Mouse (Mus musculus): ENCODE measurements around the gene Slc31a2. TPM values are rescaled to one million over a fixed set of nuclear protein-coding genes. Genes with fewer than 3 reads are reported as not detected.

Gene Slc31a2
- polyA plus RNA-seq, 1 experiment from 2014 or later = 19.7 TPM

DNA sequence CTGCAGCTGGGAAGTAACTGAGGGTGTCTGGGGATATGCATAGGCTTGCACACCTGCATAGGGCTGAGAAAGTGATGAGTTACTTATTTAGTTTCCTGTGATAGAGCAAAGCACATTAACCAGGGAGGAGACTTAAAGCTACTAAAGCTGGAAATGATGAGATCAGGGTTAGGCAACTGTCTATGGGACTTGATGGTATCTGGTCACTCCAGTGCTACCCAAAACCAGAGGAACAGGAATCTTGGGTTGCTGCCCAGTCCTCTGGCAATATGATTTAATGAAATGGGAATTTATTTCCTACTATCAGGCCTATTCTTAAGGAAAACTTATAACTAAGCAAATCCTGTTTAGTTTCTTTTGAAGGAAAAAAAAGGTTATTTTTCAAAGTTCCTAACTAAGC is 63.7 kb downstream of the Slc31a2 start:
- H3K36me3 ChIP-seq = peaks cover 89% of the 10 kb centered on the region
- H3K27me3 ChIP-seq (replicated peaks) = no peaks in the 10 kb centered on the region
- H3K9me3 ChIP-seq = no peaks in the 10 kb centered on the region
- no peak overlapping the region for H3K4me3 ChIP-seq
- ATAC-seq (ENCODE audit: extremely low read depth, insufficient number of reproducible peaks, low FRiP score, low TSS enrichment) = no peak
- peaks cover 14% of the 10 kb centered on the region for H3K4me1 ChIP-seq
- H3K4me2 ChIP-seq = no peak overlapping the region
- no peak overlapping the region for H3K27ac ChIP-seq (replicated peaks)
- H3K9ac ChIP-seq = no peak overlapping the region

DNA sequence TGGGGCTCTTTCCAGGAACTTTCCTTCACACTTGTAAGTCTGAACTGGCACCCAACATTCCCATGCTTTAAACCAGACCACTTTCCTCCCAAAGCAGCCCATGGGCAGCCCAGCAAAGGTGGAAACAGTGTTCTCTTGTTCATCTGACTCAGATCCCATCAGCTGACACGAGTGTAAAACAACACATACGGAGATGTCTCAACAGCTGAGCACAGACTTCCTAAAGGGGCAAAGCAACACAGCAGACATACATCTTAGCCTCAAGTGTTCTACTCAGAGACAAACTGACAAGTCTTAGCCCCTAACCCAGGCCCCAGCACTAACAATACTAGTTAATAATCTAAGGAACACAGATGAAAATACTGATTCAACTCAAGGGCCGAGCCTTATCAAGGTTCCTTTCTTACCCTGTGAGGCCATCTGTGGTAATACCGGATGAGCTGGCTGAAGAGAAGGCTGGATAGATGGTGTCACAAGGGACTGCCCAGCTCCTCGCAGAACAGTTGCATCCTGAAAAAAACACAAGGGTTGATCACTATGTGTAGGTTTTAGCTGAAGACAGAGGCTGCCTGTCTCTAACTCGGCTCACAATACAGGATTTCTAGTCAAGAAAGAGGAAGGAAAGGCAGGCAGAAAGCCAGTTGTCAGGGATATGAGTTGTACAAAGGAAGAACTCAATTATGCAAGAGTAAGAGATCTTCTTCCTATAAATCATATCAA is 66.7 kb downstream of the Slc31a2 start:
- no peaks in the 10 kb centered on the region for H3K9me3 ChIP-seq
- WGBS = 55% methylated on average over 6 of the region's 6 CpGs
- no peak overlapping the region for H3K9ac ChIP-seq
- H3K27me3 ChIP-seq (replicated peaks) = no peaks in the 10 kb centered on the region
- no peak overlapping the region for H3K27ac ChIP-seq (replicated peaks)
- peaks cover 87% of the 10 kb centered on the region for H3K36me3 ChIP-seq
- H3K4me3 ChIP-seq = no peak overlapping the region
- no peak for ATAC-seq (ENCODE audit: extremely low read depth, insufficient number of reproducible peaks, low FRiP score, low TSS enrichment)
- no peak overlapping the region for H3K4me2 ChIP-seq
- H3K4me1 ChIP-seq = peaks cover 14% of the 10 kb centered on the region

DNA sequence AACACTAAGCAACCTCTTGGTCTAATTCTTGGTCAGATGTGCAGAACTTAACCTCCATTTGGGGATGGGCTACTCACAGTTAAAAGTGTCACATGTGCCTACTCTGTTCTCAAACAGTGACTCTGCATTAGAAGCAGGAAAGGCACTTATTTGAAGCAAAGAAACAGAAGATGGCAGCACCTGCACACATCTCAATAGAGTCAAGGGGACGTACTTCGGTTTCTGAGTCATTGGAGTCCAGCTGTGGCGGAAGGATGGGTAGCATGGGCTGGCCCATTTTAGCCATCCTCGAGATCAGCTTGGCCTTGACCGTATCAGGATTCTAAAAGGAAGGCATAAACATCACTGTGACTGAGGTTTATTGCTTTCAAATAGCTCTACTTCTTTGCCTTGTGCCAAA is 69.6 kb downstream of the Slc31a2 start:
- WGBS = 75% methylated on average over 5 of the region's 5 CpGs
- H3K4me3 ChIP-seq = no peak overlapping the region
- H3K27me3 ChIP-seq (replicated peaks) = no peaks in the 10 kb centered on the region
- H3K9me3 ChIP-seq = no peaks in the 10 kb centered on the region
- H3K36me3 ChIP-seq = peaks cover 86% of the 10 kb centered on the region
- peaks cover 7% of the 10 kb centered on the region; the same call in 1 of the 2 replicates for H3K4me1 ChIP-seq
- no peak for ATAC-seq (ENCODE audit: extremely low read depth, insufficient number of reproducible peaks, low FRiP score, low TSS enrichment)
- no peak overlapping the region for H3K4me2 ChIP-seq
- no peak overlapping the region for H3K9ac ChIP-seq
- no peak overlapping the region for H3K27ac ChIP-seq (replicated peaks)

DNA sequence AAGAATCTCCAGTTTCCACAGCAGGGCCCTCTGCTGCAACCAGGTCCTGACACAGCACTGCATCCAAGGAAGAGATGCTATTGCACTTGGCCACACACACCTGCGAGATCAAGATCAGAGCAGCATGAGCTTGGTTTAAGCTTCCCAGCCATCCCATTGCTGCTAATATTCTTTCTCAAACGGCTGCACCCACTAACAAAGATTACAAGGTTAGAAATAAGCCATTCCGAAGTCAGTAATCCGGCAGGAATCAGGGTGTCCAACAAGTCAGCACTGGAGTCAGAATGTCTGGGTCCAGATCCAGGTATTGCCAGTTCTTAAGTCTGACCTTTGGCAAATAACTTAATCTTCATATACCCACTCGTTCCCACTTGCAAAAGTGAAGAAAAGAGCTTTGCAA is 76.2 kb downstream of the Slc31a2 start:
- no peak overlapping the region for H3K4me3 ChIP-seq
- H3K4me2 ChIP-seq = no peak overlapping the region
- no peaks in the 10 kb centered on the region for H3K27me3 ChIP-seq (replicated peaks)
- no peak overlapping the region for H3K27ac ChIP-seq (replicated peaks)
- H3K9me3 ChIP-seq = no peaks in the 10 kb centered on the region
- ATAC-seq (ENCODE audit: extremely low read depth, insufficient number of reproducible peaks, low FRiP score, low TSS enrichment) = no peak
- H3K9ac ChIP-seq = no peak overlapping the region
- H3K4me1 ChIP-seq = no peaks in the 10 kb centered on the region
- 84% methylated on average over 5 of the region's 5 CpGs for WGBS
- peaks cover 78% of the 10 kb centered on the region for H3K36me3 ChIP-seq

DNA sequence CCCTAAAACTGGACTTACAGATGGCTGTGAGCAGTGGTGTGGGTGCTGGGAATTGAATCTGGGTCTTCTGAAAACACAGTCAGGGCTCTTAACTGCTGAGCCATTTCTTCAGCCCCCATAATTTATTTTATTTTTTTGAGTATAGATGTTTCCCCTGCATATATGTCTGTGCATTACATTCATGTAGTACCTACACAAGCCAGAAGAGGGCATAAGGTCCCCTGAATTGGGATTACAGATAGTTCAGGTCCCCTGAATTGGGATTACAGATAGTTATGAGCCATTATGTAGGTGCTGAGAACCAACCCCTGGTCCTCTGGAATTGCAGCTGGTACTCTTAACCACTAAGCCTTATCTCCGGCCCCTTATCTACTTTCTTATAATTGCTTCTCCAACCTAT is 81.6 kb downstream of the Slc31a2 start:
- Histone ChIP-seq H3K9ac (no peak overlapping the region), H3K4me2 (no peak overlapping the region), H3K9me3 (peaks cover 3% of the 10 kb centered on the region; the same call in 1 of the 2 replicates), H3K27ac (replicated peaks) (no peak overlapping the region), H3K36me3 (peaks cover 56% of the 10 kb centered on the region), H3K4me1 (peaks cover 10% of the 10 kb centered on the region; the same call in 1 of the 2 replicates), H3K27me3 (replicated peaks) (no peaks in the 10 kb centered on the region), H3K4me3 (no peak overlapping the region)
- no peak for ATAC-seq (ENCODE audit: extremely low read depth, insufficient number of reproducible peaks, low FRiP score, low TSS enrichment)
- WGBS = 82% methylated on average over 1 of the region's 1 CpGs

DNA sequence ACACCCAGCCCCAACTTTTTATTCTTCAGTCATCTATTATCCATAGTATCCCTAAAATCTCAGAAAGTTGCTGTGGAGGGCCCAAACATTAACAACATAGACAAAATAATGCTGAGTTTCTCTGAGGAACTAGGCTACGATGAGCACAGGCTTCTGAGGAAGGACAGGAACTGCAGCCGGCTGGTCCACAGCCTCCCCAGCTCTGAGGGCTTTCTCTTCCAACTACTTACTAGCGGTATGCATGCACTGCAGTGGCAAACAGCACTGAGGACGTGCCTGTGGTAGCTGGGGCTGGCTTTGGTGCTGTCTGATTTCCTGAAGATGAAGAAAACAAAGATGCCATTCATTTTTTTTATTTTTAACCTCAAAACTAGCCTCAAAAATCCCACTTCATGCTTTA is 83.5 kb downstream of the Slc31a2 start:
- peaks cover 12% of the 10 kb centered on the region; the same call in 1 of the 2 replicates for H3K4me1 ChIP-seq
- ATAC-seq (ENCODE audit: extremely low read depth, insufficient number of reproducible peaks, low FRiP score, low TSS enrichment) = no peak
- no peaks in the 10 kb centered on the region for H3K27me3 ChIP-seq (replicated peaks)
- H3K36me3 ChIP-seq = peaks cover 53% of the 10 kb centered on the region
- no peak overlapping the region for H3K9ac ChIP-seq
- H3K27ac ChIP-seq (replicated peaks) = no peak overlapping the region
- no peak overlapping the region for H3K4me2 ChIP-seq
- no peak overlapping the region for H3K4me3 ChIP-seq
- WGBS = 70% methylated on average over 4 of the region's 4 CpGs
- peaks cover 3% of the 10 kb centered on the region; the same call in 1 of the 2 replicates for H3K9me3 ChIP-seq

DNA sequence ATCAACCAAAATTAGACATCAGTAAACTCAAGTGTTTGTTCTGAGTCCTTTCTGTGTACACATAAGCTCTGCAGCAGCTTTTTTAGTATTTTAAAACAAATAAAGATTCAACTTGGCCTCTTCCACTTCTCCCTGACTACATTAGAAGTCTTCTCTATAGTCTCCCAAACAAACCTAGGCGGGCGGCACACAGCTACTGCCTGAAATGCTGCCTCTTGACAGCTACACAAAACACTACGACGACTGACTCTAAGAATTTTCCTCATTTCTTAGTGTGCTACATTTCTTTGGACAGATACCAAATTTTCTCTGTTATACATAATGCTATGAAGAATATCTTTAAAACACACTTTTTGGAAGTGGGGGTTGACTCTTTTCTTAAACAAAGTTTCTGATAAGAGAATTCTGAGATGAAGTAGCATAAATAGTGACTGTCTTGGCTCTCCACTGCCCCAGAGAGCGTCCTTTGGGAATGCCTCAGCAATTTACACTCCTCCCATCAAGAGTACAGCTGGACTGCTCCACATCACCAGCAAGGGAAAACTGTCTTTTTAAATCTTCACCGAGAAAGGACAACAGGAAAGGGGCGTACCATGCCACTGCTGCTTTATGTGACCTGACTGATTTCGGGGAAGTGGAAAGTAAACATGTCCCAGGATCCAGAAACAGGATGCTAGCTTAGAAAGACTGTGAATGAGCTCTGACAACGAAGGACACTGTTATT is 85.4 kb downstream of the Slc31a2 start:
- 53% methylated on average over 9 of the region's 9 CpGs for WGBS
- H3K36me3 ChIP-seq = peaks cover 58% of the 10 kb centered on the region
- no peak for ATAC-seq (ENCODE audit: extremely low read depth, insufficient number of reproducible peaks, low FRiP score, low TSS enrichment)

More for the DNA sequence above, 85.4 kb downstream of the Slc31a2 start:
- Histone ChIP-seq H3K9ac (no peak overlapping the region), H3K4me1 (peaks cover 12% of the 10 kb centered on the region; the same call in 1 of the 2 replicates), H3K4me3 (no peak overlapping the region), H3K9me3 (peaks cover 3% of the 10 kb centered on the region; the same call in 1 of the 2 replicates), H3K27ac (replicated peaks) (peak overlapping the region; percentile 79), H3K4me2 (peak overlapping the region; percentile 22), H3K27me3 (replicated peaks) (no peaks in the 10 kb centered on the region)

Other genes with a start within 250 kb of the Slc31a2 start
- gene Mup20, start 208.4 kb upstream of the Slc31a2 start, polyA plus RNA-seq (2015; fragmentation: Nextera tagmentation; extraction: Ambion mirVana) = not detected in 2 replicates
- gene Mup3, start 175.2 kb upstream of the Slc31a2 start, polyA plus RNA-seq (2015; fragmentation: Nextera tagmentation; extraction: Ambion mirVana) = not detected in 2 replicates
- gene Mup21, start 111.7 kb upstream of the Slc31a2 start, polyA plus RNA-seq (2015; fragmentation: Nextera tagmentation; extraction: Ambion mirVana) = not detected in 2 replicates
- 6.7 and 6.9 TPM in 2 replicates for gene Zfp37, start 31.5 kb upstream of the Slc31a2 start, polyA plus RNA-seq (2015; fragmentation: Nextera tagmentation; extraction: Ambion mirVana)
- gene Fkbp15, start 98.0 kb downstream of the Slc31a2 start, polyA plus RNA-seq (2015; fragmentation: Nextera tagmentation; extraction: Ambion mirVana) = 16.7 and 17.8 TPM in 2 replicates
- 41.2 and 42.4 TPM in 2 replicates for gene Slc31a1, start 98.2 kb downstream of the Slc31a2 start, polyA plus RNA-seq (2015; fragmentation: Nextera tagmentation; extraction: Ambion mirVana)
- gene Cdc26, start 146.1 kb downstream of the Slc31a2 start, polyA plus RNA-seq (2015; fragmentation: Nextera tagmentation; extraction: Ambion mirVana) = 82.1 and 85.2 TPM in 2 replicates
- gene Prpf4, start 146.2 kb downstream of the Slc31a2 start, polyA plus RNA-seq (2015; fragmentation: Nextera tagmentation; extraction: Ambion mirVana) = 11.6 and 13.8 TPM in 2 replicates
- gene Rnf183, start 172.7 kb downstream of the Slc31a2 start, polyA plus RNA-seq (2015; fragmentation: Nextera tagmentation; extraction: Ambion mirVana) = not detected in 2 replicates
- gene Wdr31, start 208.3 kb downstream of the Slc31a2 start, polyA plus RNA-seq (2015; fragmentation: Nextera tagmentation; extraction: Ambion mirVana) = 3.3 and 3.6 TPM in 2 replicates
- gene Bspry, start 217.5 kb downstream of the Slc31a2 start, polyA plus RNA-seq (2015; fragmentation: Nextera tagmentation; extraction: Ambion mirVana) = 0.99 and 1.1 TPM in 2 replicates
- gene Hdhd3, start 240.9 kb downstream of the Slc31a2 start, polyA plus RNA-seq (2015; fragmentation: Nextera tagmentation; extraction: Ambion mirVana) = 7.7 and 9.9 TPM in 2 replicates

Data from heart, embryonic 13.5 days (tissue).